Mouse (Mus musculus) MEL (cell line): Measurements from ENCODE around the gene Fam222b. TPM values are rescaled to one million over a fixed set of nuclear protein-coding genes. Genes with fewer than 3 reads are reported as not detected.
A peak's percentile ranks its signal among the peaks of the same experiment; 100 is the strongest.

ENCODE experiments used
- DNase-seq: peaks from one replicate; pipeline ENCODE4 v3.0.0; 2011; ENCODE audit warnings: low read depth, low spot score
- H3K27ac ChIP-seq: 2 replicates; pipeline ENCODE4 v1.5.1; 2012; ENCODE audit warnings: low read depth, mild to moderate bottlenecking, control low read depth, low read length, moderate library complexity; ENCODE audit not compliant: control insufficient read depth
- H3K27me3 ChIP-seq, 2 experiments: fragments of 150-350 bp in 1 of 2; sonication (generic) in 1 of 2; 2 replicates each; pipeline ENCODE4 v1.6.1; 2012; ENCODE audit warnings: low read length in 2 of 2, mild to moderate bottlenecking in 2 of 2, improper control_type of control experiment in 1 of 2, moderate library complexity in 1 of 2; ENCODE audit not compliant: insufficient read depth in 2 of 2, control insufficient read depth in 1 of 2
- H3K36me3 ChIP-seq, 2 experiments: 2 replicates each; pipeline ENCODE4 v1.6.1; 2012 to 2014; ENCODE audit warnings: low read length in 2 of 2, improper control_type of control experiment in 1 of 2, inconsistent platforms in 1 of 2, mild to moderate bottlenecking in 1 of 2; ENCODE audit not compliant: insufficient read depth in 2 of 2, control insufficient read depth in 1 of 2
- H3K4me1 ChIP-seq, 2 experiments: fragments of 150-350 bp in 1 of 2; sonication (generic) in 1 of 2; 2 replicates each; pipeline ENCODE4 v1.6.1; 2012; ENCODE audit warnings: low read length in 2 of 2, improper control_type of control experiment in 1 of 2, mild to moderate bottlenecking in 1 of 2; ENCODE audit not compliant: insufficient read depth in 2 of 2, control insufficient read depth in 1 of 2
- H3K4me3 ChIP-seq, 2 experiments: fragments of 150-350 bp in 1 of 2; sonication (generic) in 1 of 2; 2 replicates each; pipeline ENCODE4 v1.5.1; 2012; ENCODE audit warnings: low read depth in 2 of 2, low read length in 2 of 2, mild to moderate bottlenecking in 2 of 2, moderate library complexity in 2 of 2, control low read depth in 1 of 2, improper control_type of control experiment in 1 of 2; ENCODE audit not compliant: control insufficient read depth in 1 of 2, insufficient read depth in 1 of 2
- H3K79me2 ChIP-seq: 2 replicates; pipeline ENCODE4 v1.6.1; 2012; ENCODE audit warnings: mild to moderate bottlenecking, low read length, moderate library complexity; ENCODE audit not compliant: control insufficient read depth, poor library complexity, insufficient read depth
- H3K9ac ChIP-seq: 2 replicates; pipeline ENCODE4 v1.6.1; 2012; ENCODE audit warnings: low read depth, mild to moderate bottlenecking, control low read depth, low read length, moderate library complexity; ENCODE audit not compliant: control insufficient read depth, poor library complexity, severe bottlenecking
- H3K9me3 ChIP-seq: fragments of 150-350 bp; sonication (generic); replicated peaks from 2 replicates; pipeline ENCODE4 v1.6.1; 2012; ENCODE audit warnings: mild to moderate bottlenecking, low read length, improper control_type of control experiment, moderate library complexity; ENCODE audit not compliant: insufficient read depth
- BHLHE40 ChIP-seq: IDR thresholded peaks from 2 replicates; pipeline ENCODE4 v1.6.1; 2012; ENCODE audit warnings: low read depth, mild to moderate bottlenecking, inconsistent platforms, low read length, improper control_type of control experiment, borderline replicate concordance
- CHD1 ChIP-seq: IDR thresholded peaks from 2 replicates; pipeline ENCODE4 v1.6.1; 2012; ENCODE audit warnings: low read depth, mild to moderate bottlenecking, inconsistent platforms, low read length, improper control_type of control experiment
- CHD2 ChIP-seq: IDR thresholded peaks from 2 replicates; pipeline ENCODE4 v1.6.1; 2011; ENCODE audit warnings: low read length, improper control_type of control experiment
- CTCF ChIP-seq, 3 experiments: IDR thresholded peaks in 2 of 3; conservative IDR thresholded peaks in 1 of 3; 2 replicates each; pipeline ENCODE4 v1.5.1; 2011 to 2012; ENCODE audit warnings: low read length in 3 of 3, low read depth in 2 of 3, mild to moderate bottlenecking in 2 of 3, improper control_type of control experiment in 1 of 3, inconsistent platforms in 1 of 3, mixed read lengths in 1 of 3, moderate library complexity in 1 of 3; ENCODE audit not compliant: control insufficient read depth in 1 of 3, insufficient read depth in 1 of 3, poor library complexity in 1 of 3, severe bottlenecking in 1 of 3
- E2F4 ChIP-seq: IDR thresholded peaks from 2 replicates; pipeline ENCODE4 v1.6.1; 2011; ENCODE audit warnings: low read depth, low read length, improper control_type of control experiment, borderline replicate concordance
- ELF1 ChIP-seq: IDR thresholded peaks from 2 replicates; pipeline ENCODE4 v1.6.1; 2014; ENCODE audit warnings: low read depth, mild to moderate bottlenecking, inconsistent platforms, low read length, improper control_type of control experiment, moderate library complexity
- EP300 ChIP-seq, 2 experiments: IDR thresholded peaks; 2 replicates each; pipeline ENCODE4 v1.6.1; 2011; ENCODE audit warnings: improper control_type of control experiment in 2 of 2, low read length in 2 of 2, low read depth in 1 of 2, mild to moderate bottlenecking in 1 of 2
- ETS1 ChIP-seq: IDR thresholded peaks from 2 replicates; pipeline ENCODE4 v1.6.1; 2012; ENCODE audit warnings: low read depth, mild to moderate bottlenecking, inconsistent platforms, low read length, improper control_type of control experiment, moderate library complexity
- GABPA ChIP-seq: IDR thresholded peaks from 2 replicates; pipeline ENCODE4 v1.6.1; 2012; ENCODE audit warnings: low read depth, mild to moderate bottlenecking, inconsistent platforms, low read length, improper control_type of control experiment, moderate library complexity
- GATA1 ChIP-seq: IDR thresholded peaks from 2 replicates; pipeline ENCODE4 v1.6.1; 2011; ENCODE audit warnings: low read depth, low read length, improper control_type of control experiment
- HCFC1 ChIP-seq: IDR thresholded peaks from 2 replicates; pipeline ENCODE4 v1.6.1; 2012; ENCODE audit warnings: low read depth, mild to moderate bottlenecking, inconsistent platforms, low read length, improper control_type of control experiment, moderate library complexity
- KAT2A ChIP-seq: conservative IDR thresholded peaks from 2 replicates; pipeline ENCODE4 v1.6.1; 2012; ENCODE audit warnings: low read depth, low read length, improper control_type of control experiment, inconsistent platforms
- MAFK ChIP-seq: IDR thresholded peaks from 2 replicates; pipeline ENCODE4 v1.6.1; 2011; ENCODE audit warnings: low read depth, mild to moderate bottlenecking, low read length, improper control_type of control experiment, borderline replicate concordance
- MAX ChIP-seq: IDR thresholded peaks from 2 replicates; pipeline ENCODE4 v1.6.1; 2011; ENCODE audit warnings: low read length, improper control_type of control experiment
- MAZ ChIP-seq: IDR thresholded peaks from 2 replicates; pipeline ENCODE4 v1.6.1; 2012; ENCODE audit warnings: low read depth, mild to moderate bottlenecking, inconsistent platforms, low read length, improper control_type of control experiment
- MEF2A ChIP-seq: IDR thresholded peaks from 2 replicates; pipeline ENCODE4 v1.6.1; 2014; ENCODE audit warnings: low read depth, mild to moderate bottlenecking, inconsistent platforms, low read length, improper control_type of control experiment; ENCODE audit not compliant: poor library complexity, insufficient replicate concordance, severe bottlenecking; ENCODE audit errors: extremely low read depth
- MXI1 ChIP-seq: IDR thresholded peaks from 2 replicates; pipeline ENCODE4 v1.6.1; 2011; ENCODE audit warnings: mild to moderate bottlenecking, low read depth, low read length, improper control_type of control experiment
- MYB ChIP-seq: IDR thresholded peaks from 2 replicates; pipeline ENCODE4 v1.6.1; 2011; ENCODE audit warnings: mild to moderate bottlenecking, low read depth, low read length, improper control_type of control experiment
- NELFE ChIP-seq: IDR thresholded peaks from 2 replicates; pipeline ENCODE4 v1.6.1; 2011; ENCODE audit warnings: low read depth, low read length, improper control_type of control experiment
- NRF1 ChIP-seq: IDR thresholded peaks from 2 replicates; pipeline ENCODE4 v1.6.1; 2014; ENCODE audit warnings: low read depth, mild to moderate bottlenecking, inconsistent platforms, low read length, improper control_type of control experiment, moderate library complexity; ENCODE audit not compliant: poor library complexity, insufficient read depth, severe bottlenecking
- POLR2A ChIP-seq, 2 experiments: IDR thresholded peaks; 2 replicates each; pipeline ENCODE4 v1.6.1; 2011 to 2012; ENCODE audit warnings: low read length in 2 of 2, mild to moderate bottlenecking in 2 of 2, control low read depth in 1 of 2, improper control_type of control experiment in 1 of 2, low read depth in 1 of 2, moderate library complexity in 1 of 2; ENCODE audit not compliant: control insufficient read depth in 1 of 2, insufficient read depth in 1 of 2, poor library complexity in 1 of 2
- POLR2AphosphoS2 ChIP-seq: IDR thresholded peaks from 2 replicates; pipeline ENCODE4 v1.6.1; 2011; ENCODE audit warnings: low read length, improper control_type of control experiment
- POLR2AphosphoS5 ChIP-seq: IDR thresholded peaks from 2 replicates; pipeline ENCODE4 v1.6.1; 2012; ENCODE audit warnings: low read depth, borderline replicate concordance, mild to moderate bottlenecking, inconsistent platforms, low read length, moderate library complexity, mixed read lengths
- RAD21 ChIP-seq: IDR thresholded peaks from 2 replicates; pipeline ENCODE4 v1.6.1; 2011; ENCODE audit warnings: mild to moderate bottlenecking, low read depth, low read length, improper control_type of control experiment
- RCOR1 ChIP-seq: IDR thresholded peaks from 2 replicates; pipeline ENCODE4 v1.6.1; 2012; ENCODE audit warnings: low read depth, mild to moderate bottlenecking, inconsistent platforms, low read length, improper control_type of control experiment
- SIN3A ChIP-seq: IDR thresholded peaks from 2 replicates; pipeline ENCODE4 v1.6.1; 2012; ENCODE audit warnings: low read length, improper control_type of control experiment, inconsistent platforms
- SMC3 ChIP-seq: IDR thresholded peaks from 2 replicates; pipeline ENCODE4 v1.6.1; 2011; ENCODE audit warnings: low read depth, low read length, improper control_type of control experiment
- TAL1 ChIP-seq: IDR thresholded peaks from 2 replicates; pipeline ENCODE4 v1.6.1; 2012; ENCODE audit warnings: mild to moderate bottlenecking, inconsistent platforms, low read length, moderate library complexity, mixed read lengths
- TBP ChIP-seq: IDR thresholded peaks from 2 replicates; pipeline ENCODE4 v1.8.0; 2011; ENCODE audit warnings: low read depth, low read length, improper control_type of control experiment
- TCF12 ChIP-seq: IDR thresholded peaks from 2 replicates; pipeline ENCODE4 v1.6.1; 2014; ENCODE audit warnings: low read depth, mild to moderate bottlenecking, inconsistent platforms, low read length, improper control_type of control experiment, moderate library complexity
- UBTF ChIP-seq: IDR thresholded peaks from 2 replicates; pipeline ENCODE4 v1.6.1; 2012; ENCODE audit warnings: low read depth, mild to moderate bottlenecking, inconsistent platforms, low read length, improper control_type of control experiment, moderate library complexity, borderline replicate concordance; ENCODE audit not compliant: insufficient read depth
- USF1 ChIP-seq: IDR thresholded peaks from 2 replicates; pipeline ENCODE4 v1.6.1; 2014; ENCODE audit warnings: low read depth, mild to moderate bottlenecking, inconsistent platforms, low read length, improper control_type of control experiment, moderate library complexity
- USF2 ChIP-seq, 2 experiments: IDR thresholded peaks; 2 replicates each; pipeline ENCODE4 v1.6.1; 2011 to 2012; ENCODE audit warnings: improper control_type of control experiment in 2 of 2, low read length in 2 of 2, borderline replicate concordance in 1 of 2, inconsistent platforms in 1 of 2, low read depth in 1 of 2, mild to moderate bottlenecking in 1 of 2; ENCODE audit not compliant: insufficient read depth in 1 of 2
- ZC3H11A ChIP-seq: IDR thresholded peaks from 2 replicates; pipeline ENCODE4 v1.6.1; 2012; ENCODE audit warnings: low read depth, mild to moderate bottlenecking, inconsistent platforms, low read length, improper control_type of control experiment
- ZKSCAN1 ChIP-seq: IDR thresholded peaks from 2 replicates; pipeline ENCODE4 v1.6.1; 2012; ENCODE audit warnings: low read depth, mild to moderate bottlenecking, inconsistent platforms, low read length, improper control_type of control experiment, moderate library complexity
- ZMIZ1 ChIP-seq: IDR thresholded peaks from 2 replicates; pipeline ENCODE4 v1.6.1; 2012; ENCODE audit warnings: low read depth, mild to moderate bottlenecking, inconsistent platforms, low read length, improper control_type of control experiment, moderate library complexity
- ZNF384 ChIP-seq: IDR thresholded peaks from 2 replicates; pipeline ENCODE4 v1.6.1; 2012; ENCODE audit warnings: low read depth, mild to moderate bottlenecking, inconsistent platforms, low read length, improper control_type of control experiment
- polyA plus RNA-seq, 2 experiments: library from polyadenylated mRNA; stranded (reverse) in 1 of 2; unstranded in 1 of 2; fragments of >175 nt in 1 of 2; fragments of >200 nt in 1 of 2; gene quantifications; 2 replicates each; pipeline versions ENCODE4 v1.2.1 to v1.2.4; 2012; ENCODE audit warnings: low replicate concordance in 2 of 2, low read depth in 1 of 2; ENCODE audit not compliant: insufficient read length in 2 of 2, insufficient read depth in 1 of 2, missing spikeins in 1 of 2
- total RNA-seq: library from RNA; depleted of rRNA; stranded (reverse); fragments of 300-350 nt; gene quantifications from 2 replicates; pipeline ENCODE4 v1.2.3, GENCODE M21; 2012

Gene Fam222b
- total and polyA plus RNA-seq, 3 experiments, result 2.4 to 8.1 TPM; not detected in 1

DNA sequence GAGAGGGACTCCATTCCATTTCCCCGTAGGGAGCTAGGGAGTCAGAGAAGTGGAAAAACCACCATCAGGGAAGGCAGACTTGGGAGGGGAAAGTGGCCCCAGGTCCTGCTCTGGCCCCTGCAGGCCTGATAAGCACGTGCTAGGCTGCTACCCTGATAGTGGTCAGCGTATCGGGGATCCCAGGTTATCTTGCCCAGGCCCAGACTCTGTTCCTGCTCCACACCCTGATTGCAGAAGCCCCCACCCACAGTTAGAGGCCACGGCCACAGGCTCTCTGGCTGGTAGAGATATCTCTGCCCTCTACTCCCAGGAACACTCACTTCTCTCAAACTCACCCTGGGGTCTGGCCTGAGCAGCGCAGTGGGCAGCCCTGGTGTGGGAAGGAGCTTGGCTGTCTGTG, 24.8 kb upstream of the Fam222b start:
- Histone ChIP-seq H3K27ac (peak overlapping the region; percentile 66), H3K79me2 (peaks cover 4% of the 10 kb centered on the region; the same call in 1 of the 2 replicates), H3K27me3 (no peaks in the 10 kb centered on the region), H3K4me1 (peaks cover 28 to 66% of the 10 kb centered on the region in 2 experiments), H3K36me3 (peaks cover 4 to 64% of the 10 kb centered on the region in 2 experiments; a peak in 3 of 4 replicates), H3K9me3 (no peaks in the 10 kb centered on the region), H3K4me3 (no peak overlapping the region), H3K9ac (peak overlapping the region; percentile 20)
- DNase-seq, result peak; percentile 79
- TF ChIP-seq ZMIZ1 (no peak; the same call in 1 of the 2 replicates), MEF2A (peak; percentile 53; the same call in 1 of the 2 replicates), GABPA (no peak), CTCF (IDR thresholded peaks at IDR 0.05 in 2 of 3, conservative IDR thresholded peaks at IDR 0.05 in 1 of 3; ENCODE audit: control insufficient read depth in 1 of 3, insufficient read depth in 1 of 3, low read depth in 2 of 3, low read length in 3 of 3, poor library complexity in 1 of 3, severe bottlenecking in 1 of 3) (no peak), NELFE (peak; percentile 22; the same call in 1 of the 2 replicates), CHD1 (no peak), EP300 (IDR thresholded peaks at IDR 0.05; ENCODE audit: low read depth in 1 of 2, low read length in 2 of 2) (peak; percentile 98 to 99), TBP (peak; percentile 13; the same call in 1 of the 2 replicates), TCF12 (peak; percentile 100), RCOR1 (peak; percentile 95), TAL1 (peak; percentile 97), SMC3 (no peak), NRF1 (peak; percentile 34; the same call in 1 of the 2 replicates), UBTF (no peak), E2F4 (no peak), HCFC1 (no peak), MYB (peak; percentile 70), CHD2 (no peak), MAFK (no peak; the same call in 1 of the 2 replicates), MAX (peak; percentile 92), SIN3A (peak; percentile 88), MXI1 (peak; percentile 52), POLR2AphosphoS2 (peak; percentile 62; the same call in 1 of the 2 replicates), POLR2A (IDR thresholded peaks at IDR 0.05; ENCODE audit: control insufficient read depth in 1 of 2, insufficient read depth in 1 of 2, low read depth in 1 of 2, low read length in 2 of 2, poor library complexity in 1 of 2) (peak; percentile 28 to 40; a peak in 1 of 4 replicates), GATA1 (peak; percentile 99), ZNF384 (peak; percentile 21; the same call in 1 of the 2 replicates), ETS1 (peak; percentile 89), USF2 (IDR thresholded peaks at IDR 0.05; ENCODE audit: borderline replicate concordance in 1 of 2, insufficient read depth in 1 of 2, low read depth in 1 of 2, low read length in 2 of 2) (no peak), BHLHE40 (peak; percentile 98), POLR2AphosphoS5 (no peak), KAT2A (peak; percentile 48), MAZ (peak; percentile 94), ELF1 (peak; percentile 35; the same call in 1 of the 2 replicates), RAD21 (no peak), ZKSCAN1 (no peak), ZC3H11A (no peak), USF1 (peak; percentile 54; the same call in 1 of the 2 replicates)
